Mouse (Mus musculus) erythroblast, embryonic 14.5 days (primary cell): ENCODE measurements at regions not wholly inside any gene's neighbourhood (a gene's known extent, or its start where the extent isn't known, plus 50 kb on each side); places are given as distances from the start of the nearest gene placed in this dataset.

Source experiments
- H3K27me3 ChIP-seq: 2 replicates; pipeline ENCODE4 v1.6.1; 2012; ENCODE audit warnings: inconsistent platforms; ENCODE audit not compliant: control insufficient read depth
- H3K36me3 ChIP-seq: 2 replicates; pipeline ENCODE4 v1.6.1; 2012; ENCODE audit warnings: mild to moderate bottlenecking, inconsistent platforms; ENCODE audit not compliant: control insufficient read depth
- H3K4me1 ChIP-seq: 2 replicates; pipeline ENCODE4 v1.6.1; 2012; ENCODE audit warnings: inconsistent platforms; ENCODE audit not compliant: control insufficient read depth
- H3K4me3 ChIP-seq: replicated peaks from 2 replicates; pipeline ENCODE3; 2012; ENCODE audit warnings: moderate library complexity, mild to moderate bottlenecking, inconsistent platforms
- H3K9me3 ChIP-seq: 2 replicates; pipeline ENCODE4 v1.6.1; 2012; ENCODE audit warnings: low read length, inconsistent platforms, mixed read lengths; ENCODE audit not compliant: control insufficient read depth
- GATA1 ChIP-seq: IDR thresholded peaks from 2 replicates; pipeline ENCODE4 v1.6.1; 2012; ENCODE audit warnings: low read length, inconsistent platforms, mixed read lengths
- TAL1 ChIP-seq: IDR thresholded peaks from 3 replicates; pipeline ENCODE4 v1.6.1; 2012; ENCODE audit warnings: low read length, inconsistent platforms, mixed read lengths

GRCm38 (mm10) chr5:116708505-116708904 lies 116.9 kb upstream of the Srrm4 start:
- peaks cover 59% of the 10 kb centered on the region for H3K9me3 ChIP-seq
- H3K4me3 ChIP-seq: no peak overlapping the region
- TF ChIP-seq TAL1 (no peak), GATA1 (no peak)
- no peaks in the 10 kb centered on the region for H3K27me3 ChIP-seq
- no peaks in the 10 kb centered on the region for H3K36me3 ChIP-seq
- no peaks in the 10 kb centered on the region for H3K4me1 ChIP-seq

- Histone ChIP-seq H3K27me3 (no peaks in the 10 kb centered on the region), H3K36me3 (no peaks in the 10 kb centered on the region), H3K4me1 (no peaks in the 10 kb centered on the region), H3K4me3 (no peak overlapping the region), H3K9me3 (peaks cover 52% of the 10 kb centered on the region)
- no peak for TF ChIP-seq GATA1
These were observed 70.8 kb upstream of the Srrm4 start for GRCm38 (mm10) chr5:116662466-116662865.

- H3K4me1 ChIP-seq: no peaks in the 10 kb centered on the region
- no peak for TF ChIP-seq TAL1
- no peak for TF ChIP-seq GATA1
These were observed 70.2 kb upstream of the Srrm4 start for GRCm38 (mm10) chr5:116661851-116662250.

GRCm38 (mm10) chr5:116654486-116655420 lies 63.1 kb upstream of the Srrm4 start:
- no peaks in the 10 kb centered on the region for H3K4me1 ChIP-seq
- H3K27me3 ChIP-seq: no peaks in the 10 kb centered on the region; the same call in 1 of the 2 replicates
- no peak overlapping the region for H3K4me3 ChIP-seq
- TF ChIP-seq TAL1 (no peak), GATA1 (no peak)
- no peaks in the 10 kb centered on the region for H3K36me3 ChIP-seq
- peaks cover 70% of the 10 kb centered on the region for H3K9me3 ChIP-seq

More at GRCm38 (mm10) chr5:116661851-116662250, 70.2 kb upstream of the Srrm4 start:
- Histone ChIP-seq H3K9me3 (peaks cover 56% of the 10 kb centered on the region), H3K27me3 (no peaks in the 10 kb centered on the region), H3K4me3 (no peak overlapping the region), H3K36me3 (no peaks in the 10 kb centered on the region)
